Mouse (Mus musculus): ENCODE results near the gene Plcb3. TPM values are rescaled to one million over a fixed set of nuclear protein-coding genes. Genes with fewer than 3 reads are reported as not detected.

Plcb3 gene
- polyA plus RNA-seq, 1 experiment, result 35.5 TPM

DNA sequence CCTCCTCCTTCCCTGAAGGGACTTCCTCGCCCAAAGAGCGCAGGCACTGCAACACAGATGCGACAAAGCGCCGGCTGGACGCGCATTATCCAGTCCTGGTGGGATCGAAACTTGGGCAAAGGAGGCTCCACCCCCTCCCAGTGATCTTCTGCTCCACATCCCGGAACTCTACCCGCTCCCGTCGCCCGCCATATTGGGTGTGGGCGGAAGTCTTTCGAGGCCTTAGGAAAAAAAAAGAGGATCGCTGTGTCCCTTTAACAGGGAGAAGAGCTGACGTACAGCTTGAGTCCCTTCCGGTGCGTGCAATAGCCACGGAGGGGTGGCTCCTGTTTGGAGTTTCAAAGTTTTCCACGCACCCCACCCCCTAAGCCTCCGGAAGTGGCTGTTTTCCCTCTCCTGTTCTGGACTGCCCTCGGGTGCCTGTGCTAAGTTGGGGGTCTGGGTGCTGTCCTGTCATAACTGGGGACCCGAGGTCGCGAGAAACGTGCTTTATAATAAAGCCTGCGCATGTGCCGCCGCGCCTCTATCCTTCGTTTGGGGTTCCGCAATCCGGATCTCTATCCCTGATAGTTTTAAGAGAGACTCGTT, 24.8 kb downstream of the Plcb3 start:
- peak overlapping the region; percentile 73 for H3K27ac ChIP-seq (ENCODE audit: control insufficient read depth, insufficient read depth, low read length)
- no peaks in the 10 kb centered on the region for H3K27me3 ChIP-seq (ENCODE audit: control insufficient read depth, insufficient read depth, low read length)
- H3K36me3 ChIP-seq (ENCODE audit: control insufficient read depth, insufficient read depth, low read length), result no peaks in the 10 kb centered on the region
- peaks cover 20% of the 10 kb centered on the region for H3K4me1 ChIP-seq (replicated peaks; ENCODE audit: control insufficient read depth, insufficient read depth, low read length)
- peak overlapping the region; percentile 70 for H3K4me3 ChIP-seq (ENCODE audit: control insufficient read depth, insufficient read depth, low read length)
- no peak for TF ChIP-seq CTCF (IDR thresholded peaks at IDR 0.05; ENCODE audit: borderline replicate concordance, control insufficient read depth, extremely low read depth, insufficient read depth, low read length, poor library complexity)
- TF ChIP-seq POLR2A (IDR thresholded peaks at IDR 0.05; ENCODE audit: control insufficient read depth, extremely low read depth, insufficient read depth, low read length, poor library complexity), result peak; percentile 53
- DNase-seq, result peak; percentile 87
- under 1% methylated on average over 35 of the region's 35 CpGs for WGBS

DNA sequence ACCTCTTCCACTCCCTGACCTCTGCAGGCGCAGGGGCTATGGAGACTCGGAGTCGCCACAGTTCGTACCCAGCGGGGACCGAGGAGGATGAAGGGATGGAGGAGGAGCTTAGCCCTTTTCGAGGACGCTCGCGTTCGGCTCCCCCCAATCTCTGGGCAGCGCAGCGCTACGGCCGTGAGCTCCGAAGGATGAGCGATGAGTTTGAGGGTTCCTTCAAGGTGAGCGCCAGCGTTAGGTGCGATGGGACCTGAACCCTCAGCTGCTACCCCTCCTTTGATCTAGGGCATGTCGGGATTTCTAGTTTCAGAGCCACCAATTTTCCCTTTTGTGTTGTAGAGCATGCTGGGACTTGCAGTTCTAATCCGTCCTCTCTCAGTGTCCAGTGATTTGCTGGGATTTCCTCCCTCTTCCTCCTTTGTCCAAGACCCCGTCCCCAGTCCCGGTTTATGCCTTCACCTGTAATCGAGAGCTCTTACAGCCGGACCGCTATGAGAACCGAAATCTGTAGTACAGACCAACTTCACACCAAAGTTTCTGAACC, 25.6 kb downstream of the Plcb3 start:
- Histone ChIP-seq H3K27me3 (ENCODE audit: control insufficient read depth, insufficient read depth, low read length) (no peaks in the 10 kb centered on the region), H3K36me3 (ENCODE audit: control insufficient read depth, insufficient read depth, low read length) (no peaks in the 10 kb centered on the region), H3K27ac (ENCODE audit: control insufficient read depth, insufficient read depth, low read length) (peak overlapping the region; percentile 73), H3K4me1 (replicated peaks; ENCODE audit: control insufficient read depth, insufficient read depth, low read length) (peaks cover 20% of the 10 kb centered on the region), H3K4me3 (ENCODE audit: control insufficient read depth, insufficient read depth, low read length) (peak overlapping the region; percentile 70)
- DNase-seq, result peak; percentile 47
- no peak for TF ChIP-seq POLR2A (IDR thresholded peaks at IDR 0.05; ENCODE audit: control insufficient read depth, extremely low read depth, insufficient read depth, low read length, poor library complexity)
- TF ChIP-seq CTCF (IDR thresholded peaks at IDR 0.05; ENCODE audit: borderline replicate concordance, control insufficient read depth, extremely low read depth, insufficient read depth, low read length, poor library complexity), result no peak
- WGBS, result under 1% methylated on average over 28 of the region's 28 CpGs

DNA sequence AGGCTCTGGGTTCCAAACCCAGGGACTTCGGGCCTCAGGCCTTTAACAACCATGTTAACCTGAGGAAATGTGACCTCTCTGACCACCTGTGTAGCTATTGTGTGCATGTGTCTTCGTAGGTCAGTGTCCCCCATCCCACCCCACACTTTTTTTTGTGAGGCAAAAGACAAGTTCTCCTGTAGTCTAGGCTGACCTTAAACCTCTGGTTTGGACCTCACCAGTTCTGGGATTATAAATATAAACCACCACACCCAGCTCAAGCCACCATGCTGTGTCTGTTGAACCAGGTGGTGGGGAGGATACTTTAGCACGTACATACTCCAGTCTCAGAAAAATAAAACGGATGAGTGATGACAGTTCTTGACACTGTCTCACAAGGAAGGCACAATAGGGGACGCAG, 26.3 kb downstream of the Plcb3 start:
- no peak overlapping the region for H3K27ac ChIP-seq (ENCODE audit: control insufficient read depth, insufficient read depth, low read length)
- TF ChIP-seq POLR2A (IDR thresholded peaks at IDR 0.05; ENCODE audit: control insufficient read depth, extremely low read depth, insufficient read depth, low read length, poor library complexity), result no peak
- no peaks in the 10 kb centered on the region for H3K27me3 ChIP-seq (ENCODE audit: control insufficient read depth, insufficient read depth, low read length)
- H3K4me1 ChIP-seq (replicated peaks; ENCODE audit: control insufficient read depth, insufficient read depth, low read length), result peaks cover 20% of the 10 kb centered on the region
- no peaks in the 10 kb centered on the region for H3K36me3 ChIP-seq (ENCODE audit: control insufficient read depth, insufficient read depth, low read length)
- DNase-seq, result no peak
- H3K4me3 ChIP-seq (ENCODE audit: control insufficient read depth, insufficient read depth, low read length), result no peak overlapping the region
- WGBS, result 88% methylated on average over 5 of the region's 5 CpGs

DNA sequence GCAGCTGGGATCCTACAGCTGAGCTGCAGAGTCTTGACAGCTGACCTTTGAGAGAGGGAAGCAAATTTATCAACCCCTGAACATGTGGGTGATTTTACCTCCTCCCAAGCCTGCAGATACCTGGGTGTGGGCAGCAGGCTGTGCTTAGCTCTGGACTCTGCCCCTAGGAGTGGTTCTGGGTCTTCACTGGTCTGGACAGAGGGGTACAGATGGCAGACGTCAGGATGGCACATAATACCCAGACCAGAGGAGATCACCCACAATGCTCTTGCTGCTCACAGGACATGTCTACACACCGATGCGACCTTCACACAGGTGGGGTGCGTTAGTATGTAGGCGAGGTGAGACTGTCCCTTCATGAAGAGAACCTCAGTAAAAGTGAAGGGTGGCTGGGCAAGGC, 26.7 kb downstream of the Plcb3 start:
- no peak overlapping the region for H3K27ac ChIP-seq (ENCODE audit: control insufficient read depth, insufficient read depth, low read length)
- peaks cover 20% of the 10 kb centered on the region for H3K4me1 ChIP-seq (replicated peaks; ENCODE audit: control insufficient read depth, insufficient read depth, low read length)
- 97% methylated on average over 5 of the region's 5 CpGs for WGBS
- no peaks in the 10 kb centered on the region for H3K27me3 ChIP-seq (ENCODE audit: control insufficient read depth, insufficient read depth, low read length)
- no peaks in the 10 kb centered on the region for H3K36me3 ChIP-seq (ENCODE audit: control insufficient read depth, insufficient read depth, low read length)
- no peak for TF ChIP-seq POLR2A (IDR thresholded peaks at IDR 0.05; ENCODE audit: control insufficient read depth, extremely low read depth, insufficient read depth, low read length, poor library complexity)
- TF ChIP-seq CTCF (IDR thresholded peaks at IDR 0.05; ENCODE audit: borderline replicate concordance, control insufficient read depth, extremely low read depth, insufficient read depth, low read length, poor library complexity), result no peak
- no peak overlapping the region for H3K4me3 ChIP-seq (ENCODE audit: control insufficient read depth, insufficient read depth, low read length)
- DNase-seq, result no peak

DNA sequence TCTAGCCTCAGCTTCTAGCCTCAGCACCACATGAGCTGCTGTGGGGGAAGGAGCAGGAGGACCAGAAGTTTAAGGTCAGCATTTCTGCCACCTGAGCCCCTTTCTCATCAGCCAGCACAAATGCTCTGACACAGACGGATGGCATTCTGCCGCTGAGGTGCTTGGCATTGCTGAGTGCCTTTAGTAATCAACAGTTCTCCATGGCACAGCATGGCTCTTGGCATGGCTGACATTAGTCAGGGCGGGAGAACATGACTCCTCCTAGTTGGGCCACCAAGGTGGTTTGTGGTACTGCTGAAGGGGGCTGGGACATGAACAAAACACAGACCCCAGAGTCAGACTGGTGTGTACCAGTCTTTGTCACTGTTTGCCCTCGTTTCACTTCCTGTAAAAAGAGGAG, 28.1 kb downstream of the Plcb3 start:
- Histone ChIP-seq H3K4me1 (replicated peaks; ENCODE audit: control insufficient read depth, insufficient read depth, low read length) (peaks cover 20% of the 10 kb centered on the region), H3K27me3 (ENCODE audit: control insufficient read depth, insufficient read depth, low read length) (no peaks in the 10 kb centered on the region), H3K27ac (ENCODE audit: control insufficient read depth, insufficient read depth, low read length) (no peak overlapping the region), H3K4me3 (ENCODE audit: control insufficient read depth, insufficient read depth, low read length) (no peak overlapping the region), H3K36me3 (ENCODE audit: control insufficient read depth, insufficient read depth, low read length) (no peaks in the 10 kb centered on the region)
- no peak for DNase-seq
- TF ChIP-seq CTCF (IDR thresholded peaks at IDR 0.05; ENCODE audit: borderline replicate concordance, control insufficient read depth, extremely low read depth, insufficient read depth, low read length, poor library complexity), result no peak
- no peak for TF ChIP-seq POLR2A (IDR thresholded peaks at IDR 0.05; ENCODE audit: control insufficient read depth, extremely low read depth, insufficient read depth, low read length, poor library complexity)
- WGBS, result 80% methylated on average over 4 of the region's 4 CpGs

DNA sequence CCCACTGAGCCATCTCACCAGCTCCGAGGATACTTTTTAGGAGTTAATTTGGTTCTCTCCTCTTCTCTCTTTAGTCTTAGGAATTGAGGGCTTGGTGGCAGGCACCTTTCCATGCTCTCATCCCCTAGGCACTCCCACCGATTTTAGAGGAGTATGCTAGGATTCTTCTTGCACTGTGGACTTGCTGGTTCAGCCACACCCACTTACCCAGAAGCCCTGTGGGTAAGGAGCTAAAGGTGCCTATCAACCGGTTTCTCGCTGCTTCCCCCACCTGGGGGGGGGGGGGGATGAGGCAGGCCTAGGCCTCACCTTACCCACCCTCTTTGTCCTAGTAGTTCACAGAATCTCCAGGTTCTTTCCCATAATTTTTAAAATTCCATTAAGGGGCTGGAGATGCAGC, 28.5 kb downstream of the Plcb3 start:
- peaks cover 19% of the 10 kb centered on the region for H3K4me1 ChIP-seq (replicated peaks; ENCODE audit: control insufficient read depth, insufficient read depth, low read length)
- no peak for TF ChIP-seq CTCF (IDR thresholded peaks at IDR 0.05; ENCODE audit: borderline replicate concordance, control insufficient read depth, extremely low read depth, insufficient read depth, low read length, poor library complexity)
- no peak for TF ChIP-seq POLR2A (IDR thresholded peaks at IDR 0.05; ENCODE audit: control insufficient read depth, extremely low read depth, insufficient read depth, low read length, poor library complexity)
- 88% methylated on average over 4 of the region's 4 CpGs for WGBS

DNA sequence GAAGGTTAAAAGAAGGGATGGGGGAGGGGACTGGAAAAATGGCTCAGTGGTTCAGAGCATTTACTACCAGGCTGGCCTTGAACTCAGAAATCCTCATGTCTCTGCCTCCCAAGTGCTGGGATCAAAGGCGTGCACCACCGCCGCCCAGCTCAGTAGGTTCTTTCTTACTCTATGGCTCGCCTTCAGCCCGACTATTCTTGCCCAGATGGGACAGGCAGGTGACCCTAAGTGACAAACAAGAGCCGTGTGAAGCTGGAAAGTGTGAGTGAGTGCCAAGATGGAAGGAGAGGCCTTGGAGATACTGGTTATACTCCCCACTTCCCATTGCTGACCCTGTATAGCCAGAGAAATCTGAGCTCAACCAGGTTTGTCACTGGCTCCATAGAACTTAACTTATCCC, 32.6 kb downstream of the Plcb3 start:
- Histone ChIP-seq H3K27ac (ENCODE audit: control insufficient read depth, insufficient read depth, low read length) (no peak overlapping the region), H3K27me3 (ENCODE audit: control insufficient read depth, insufficient read depth, low read length) (no peaks in the 10 kb centered on the region), H3K36me3 (ENCODE audit: control insufficient read depth, insufficient read depth, low read length) (no peaks in the 10 kb centered on the region), H3K4me3 (ENCODE audit: control insufficient read depth, insufficient read depth, low read length) (no peak overlapping the region), H3K4me1 (replicated peaks; ENCODE audit: control insufficient read depth, insufficient read depth, low read length) (peaks cover 16% of the 10 kb centered on the region)
- DNase-seq, result no peak
- TF ChIP-seq CTCF (IDR thresholded peaks at IDR 0.05; ENCODE audit: borderline replicate concordance, control insufficient read depth, extremely low read depth, insufficient read depth, low read length, poor library complexity) (no peak), POLR2A (IDR thresholded peaks at IDR 0.05; ENCODE audit: control insufficient read depth, extremely low read depth, insufficient read depth, low read length, poor library complexity) (no peak)
- 99% methylated on average over 6 of the region's 6 CpGs for WGBS

More for the DNA sequence above, 28.5 kb downstream of the Plcb3 start:
- Histone ChIP-seq H3K36me3 (ENCODE audit: control insufficient read depth, insufficient read depth, low read length) (no peaks in the 10 kb centered on the region), H3K27ac (ENCODE audit: control insufficient read depth, insufficient read depth, low read length) (no peak overlapping the region), H3K27me3 (ENCODE audit: control insufficient read depth, insufficient read depth, low read length) (no peaks in the 10 kb centered on the region), H3K4me3 (ENCODE audit: control insufficient read depth, insufficient read depth, low read length) (no peak overlapping the region)
- DNase-seq, result no peak

All from thymus, adult 2 months (tissue).